Mouse (Mus musculus) common myeloid progenitor, adult 5-6 weeks (primary cell): ENCODE data around the gene Cyp3a41b. TPM values are rescaled to one million over a fixed set of nuclear protein-coding genes. Genes with fewer than 3 reads are reported as not detected.
"Not testable (repeated sequence)": the region's sequence is repeated elsewhere in the genome, so short reads cannot be mapped to it uniquely, and the experiment has no call there.

Source experiments
- ATAC-seq: replicated peaks from 2 replicates; pipeline ENCODE4 v1.8.0; 2016; ENCODE audit warnings: low read depth, mild to moderate bottlenecking, moderate TSS enrichment, inconsistent platforms; ENCODE audit not compliant: poor library complexity, severe bottlenecking
- total RNA-seq: library from RNA; stranded (forward); fragments of 200-1000, 187-1606 nt; gene quantifications from 2 replicates; pipeline ENCODE4 v1.2.3, GENCODE M21; 2017

The Cyp3a41b gene
- total RNA-seq, result not detected in 2 replicates

DNA sequence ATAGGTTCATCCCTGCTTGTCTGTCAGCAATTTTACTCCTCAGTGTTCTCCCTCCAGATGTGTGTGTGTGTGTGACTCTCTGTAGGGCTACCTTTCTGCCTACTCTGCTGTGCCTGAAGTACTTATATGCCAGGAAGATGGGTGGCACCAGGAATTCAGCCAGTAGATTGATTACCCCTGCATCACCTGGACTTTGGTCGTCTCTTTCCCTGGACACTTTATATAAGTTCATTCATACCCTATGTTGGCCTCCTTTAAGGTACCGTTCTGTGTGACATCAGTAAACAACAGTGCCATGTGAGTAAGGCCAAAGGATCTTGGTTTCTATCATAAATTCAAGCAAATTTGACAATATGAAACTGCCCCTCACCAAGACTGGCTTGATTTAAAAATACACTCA lies at the start of gene Cyp3a41b:
Gene Cyp3a41b (minus strand): TSS at position 101 of the 400 bp plus-strand sequence.
- ATAC-seq, result not testable (repeated sequence)

DNA sequence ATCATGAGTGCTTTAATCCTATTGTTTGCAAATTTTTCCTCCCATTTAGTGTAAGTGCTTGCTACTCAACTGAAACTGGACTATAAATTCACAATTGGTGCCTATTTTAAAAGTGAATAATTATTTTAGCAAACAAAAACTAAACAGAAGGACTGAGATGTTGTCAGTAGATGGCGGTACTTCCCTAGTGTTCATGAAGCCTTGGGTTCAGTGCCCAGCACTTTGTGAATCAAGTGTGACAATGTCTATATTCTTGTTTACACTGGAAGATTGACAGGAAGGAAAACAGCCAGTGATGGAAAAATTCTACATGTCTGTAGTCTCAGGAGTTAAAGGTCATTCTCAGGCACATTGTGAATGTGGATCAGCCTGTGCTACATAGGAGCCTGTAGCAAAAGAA lies 47.8 kb upstream of the Cyp3a41b start:
- not testable (repeated sequence) for ATAC-seq

DNA sequence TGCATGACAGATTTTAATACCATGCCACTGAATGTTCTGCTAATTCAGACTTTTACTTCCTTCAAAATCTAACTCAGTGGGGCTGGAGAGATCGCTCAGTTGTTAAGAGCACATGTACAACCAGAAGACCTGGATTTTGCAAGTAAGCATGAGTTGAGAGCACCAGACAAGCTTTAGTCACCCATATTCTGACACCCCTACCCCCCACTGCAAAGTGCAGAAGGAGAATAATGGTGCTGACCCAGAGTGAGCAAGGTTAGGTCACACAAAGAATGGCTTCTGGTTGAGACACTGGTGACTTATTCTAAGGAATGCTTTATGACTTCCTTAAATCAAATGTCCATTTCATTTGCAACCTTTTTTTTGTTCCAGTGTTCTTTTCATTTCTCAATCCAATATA lies 20.4 kb upstream of the Cyp3a41b start:
- ATAC-seq, result not testable (repeated sequence)

DNA sequence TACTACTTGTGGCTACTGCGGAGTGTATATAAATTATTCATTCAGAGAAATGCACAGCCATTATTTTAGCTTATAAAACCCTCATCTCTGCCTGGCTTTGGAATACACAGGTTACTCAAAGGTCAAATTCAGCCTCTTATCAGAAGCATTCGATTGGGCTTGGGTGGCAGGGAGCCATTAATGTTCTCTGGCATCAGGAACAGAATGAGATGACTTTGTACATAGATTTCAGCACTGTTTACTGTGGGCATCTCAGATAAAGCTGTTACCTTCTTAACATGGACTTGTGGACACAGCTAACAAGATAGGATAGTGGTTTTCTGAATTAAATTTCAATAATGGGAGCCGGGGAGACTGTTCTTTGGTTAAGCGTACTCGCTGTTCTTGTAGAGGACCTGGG lies 13.3 kb upstream of the Cyp3a41b start:
- ATAC-seq, result not testable (repeated sequence)

DNA sequence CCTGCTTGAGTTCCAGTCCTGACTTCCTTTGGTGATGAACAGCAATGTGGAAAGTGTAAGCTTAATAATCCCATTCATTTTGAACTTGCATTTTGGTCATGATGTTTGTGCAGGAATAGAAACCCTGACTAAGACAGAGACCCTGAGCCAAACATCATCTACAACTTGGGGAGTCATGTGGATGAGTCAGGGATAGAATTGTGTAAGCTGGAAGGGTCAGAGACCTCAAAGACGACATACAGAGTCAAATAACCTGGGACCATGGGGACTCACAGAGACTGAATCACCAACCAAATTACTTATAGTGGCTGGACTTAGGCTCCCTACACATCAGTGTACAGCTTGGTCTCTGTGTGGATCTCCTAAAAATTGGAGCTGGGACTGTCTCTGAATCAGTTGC lies 7.2 kb downstream of the Cyp3a41b start:
- ATAC-seq, result not testable (repeated sequence)

DNA sequence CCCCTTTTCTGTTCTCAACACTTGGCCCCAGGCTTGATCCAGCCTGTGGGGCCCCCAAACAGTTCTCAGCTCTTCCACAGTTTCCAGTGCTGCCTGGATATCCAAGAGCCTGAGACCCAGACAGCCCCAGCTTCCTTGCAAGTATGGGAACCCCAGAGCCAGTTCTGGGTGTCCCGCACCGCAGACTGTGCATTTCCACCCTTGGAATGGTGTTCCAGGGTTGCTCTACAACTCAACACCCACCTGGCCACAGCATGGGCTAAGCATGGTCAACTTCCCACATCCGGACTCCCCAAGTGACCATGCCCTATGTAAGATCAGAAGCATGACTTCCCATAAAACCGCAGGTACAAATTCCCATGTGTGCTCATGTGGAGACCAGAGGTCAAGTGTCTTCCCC lies 8.9 kb downstream of the Cyp3a41b start:
- ATAC-seq, result not testable (repeated sequence)

DNA sequence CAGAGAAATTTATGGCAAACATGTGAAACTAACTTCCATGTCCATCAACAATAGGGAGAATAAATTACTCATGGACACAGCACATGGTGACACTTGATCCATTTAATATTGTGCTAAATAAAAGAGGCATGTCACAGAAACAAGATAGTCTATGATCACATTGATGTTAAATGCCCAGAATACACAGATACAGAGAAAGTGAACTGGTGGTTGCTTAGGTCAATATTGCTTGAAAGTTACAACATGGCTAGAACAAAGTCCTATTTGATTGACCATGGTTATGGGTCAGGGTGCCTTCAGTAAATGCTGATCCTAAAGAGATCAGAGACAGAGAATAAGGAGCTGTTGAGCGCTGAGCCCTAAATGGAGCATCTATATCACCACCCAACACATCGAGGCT lies 12.6 kb downstream of the Cyp3a41b start:
- not testable (repeated sequence) for ATAC-seq

Other genes starting within 250 kb of the Cyp3a41b start
- not detected in 2 replicates for gene Cyp3a57, start 239.5 kb downstream of the Cyp3a41b start, total RNA-seq
- gene Cyp3a16, start 115.0 kb downstream of the Cyp3a41b start, total RNA-seq, result not detected in 2 replicates
- not detected in 2 replicates for gene Cyp3a41a, start 135.4 kb upstream of the Cyp3a41b start, total RNA-seq
- gene Cyp3a44, start 221.1 kb upstream of the Cyp3a41b start, total RNA-seq, result not detected in 2 replicates